Mouse (Mus musculus) liver, embryonic 14.5 days (tissue): Measurements from ENCODE around the gene Grb14. TPM values are rescaled to one million over a fixed set of nuclear protein-coding genes. Genes with fewer than 3 reads are reported as not detected.

Experiments used
- ATAC-seq: fragments of 200-750 bp; cut with Nextera tagmentation; 2 replicates; pipeline ENCODE4 v1.8.0; 2017; ENCODE audit warnings: moderate number of reproducible peaks, mild to moderate bottlenecking, moderate library complexity; ENCODE audit not compliant: insufficient read depth
- DNase-seq, 3 experiments: peaks; one replicate each; pipeline ENCODE4 v3.0.0-alpha.2; 2012 to 2013; ENCODE audit warnings: low read depth in 3 of 3, low spot score in 3 of 3
- H3K27ac ChIP-seq: fragments of 300-500 bp; sonication (generic); 2 replicates; pipeline ENCODE4 v1.5.1; 2014; ENCODE audit warnings: moderate library complexity, mild to moderate bottlenecking, control low read depth, inconsistent platforms
- H3K27me3 ChIP-seq: fragments of 300-500 bp; sonication (generic); 2 replicates; pipeline ENCODE4 v1.6.1; 2014; ENCODE audit warnings: mild to moderate bottlenecking, low read length, moderate library complexity; ENCODE audit not compliant: control insufficient read depth, insufficient read depth
- H3K36me3 ChIP-seq: fragments of 300-500 bp; sonication (generic); replicated peaks from 2 replicates; pipeline ENCODE4 v1.6.1; 2014; ENCODE audit warnings: low read depth; ENCODE audit not compliant: control insufficient read depth, insufficient read depth
- H3K4me1 ChIP-seq, 2 experiments: fragments of 200-500 bp in 1 of 2; fragments of 300-500 bp in 1 of 2; sonication (generic) in 1 of 2; replicated peaks; 2 replicates each; pipeline ENCODE4 v1.6.1; 2012 to 2014; ENCODE audit warnings: antibody characterized with exemption in 1 of 2, inconsistent platforms in 1 of 2, low read length in 1 of 2; ENCODE audit not compliant: control insufficient read depth in 2 of 2, insufficient read depth in 2 of 2
- H3K4me2 ChIP-seq: fragments of 300-500 bp; sonication (generic); 2 replicates; pipeline ENCODE4 v1.6.1; 2014; ENCODE audit warnings: low read depth, mild to moderate bottlenecking, control low read depth, moderate library complexity
- H3K4me3 ChIP-seq, 2 experiments: fragments of 200-500 bp in 1 of 2; fragments of 300-500 bp in 1 of 2; sonication (generic) in 1 of 2; 2 replicates each; pipeline ENCODE4 v1.5.1; 2012 to 2014; ENCODE audit warnings: low read depth in 2 of 2, low read length in 2 of 2, mild to moderate bottlenecking in 2 of 2, control low read depth in 1 of 2, inconsistent platforms in 1 of 2, moderate library complexity in 1 of 2; ENCODE audit not compliant: insufficient read depth in 1 of 2
- H3K9ac ChIP-seq: fragments of 300-500 bp; sonication (generic); replicated peaks from 2 replicates; pipeline ENCODE4 v1.6.1; 2014; ENCODE audit warnings: mild to moderate bottlenecking, control low read depth, moderate library complexity
- H3K9me3 ChIP-seq: fragments of 300-500 bp; sonication (generic); 2 replicates; pipeline ENCODE4 v1.6.1; 2016; ENCODE audit warnings: low read length, mixed read lengths; ENCODE audit not compliant: control insufficient read depth
- CTCF ChIP-seq: IDR thresholded peaks from 2 replicates; pipeline ENCODE4 v1.5.1; 2016; ENCODE audit warnings: antibody characterized with exemption, low read depth, control low read depth
- EP300 ChIP-seq: IDR thresholded peaks from 2 replicates; pipeline ENCODE4 v1.6.1; 2016; ENCODE audit warnings: antibody characterized with exemption, low read depth
- WGBS: fragments of 180-500 bp; shearing (Covaris S2); extraction: QIAGEN DNeasy Blood & Tissue Kit; methylation state at CpG from one replicate; pipeline ENCODE4 v1.1.7; 2014; ENCODE audit not compliant: insufficient replicate concordance; 5-methylcytosine and 5-hydroxymethylcytosine counted together
- polyA plus RNA-seq, 2 experiments: library from polyadenylated mRNA; depleted of rRNA in 1 of 2; stranded (reverse) in 1 of 2; unstranded in 1 of 2; fragments of >200 nt; fragmentation: Nextera tagmentation in 1 of 2; extraction: Ambion mirVana in 1 of 2; gene quantifications; 2 replicates each; pipeline versions ENCODE4 v1.2.1 to v1.2.3; 2012 to 2014

Grb14 gene
- polyA plus RNA-seq, 2 experiments: 2.4 to 6.7 TPM

- no peak for DNase-seq
- WGBS: 71% methylated on average over 5 of the region's 5 CpGs
Observed at GRCm38 (mm10) chr2:64897844-64898243, 126.9 kb downstream of the Grb14 start.

GRCm38 (mm10) chr2:64893233-64893632, 131.6 kb downstream of the Grb14 start:
- Histone ChIP-seq H3K36me3 (no peaks in the 10 kb centered on the region), H3K4me1 (no peaks in the 10 kb centered on the region), H3K27me3 (no peaks in the 10 kb centered on the region), H3K4me3 (no peak overlapping the region), H3K9ac (no peak overlapping the region), H3K9me3 (no peaks in the 10 kb centered on the region), H3K4me2 (no peak overlapping the region), H3K27ac (no peak overlapping the region)
- ATAC-seq (no peak), DNase-seq (no peak)
- 49% methylated on average over 7 of the region's 7 CpGs for WGBS
- TF ChIP-seq EP300 (no peak), CTCF (0 out of 2 replicates have a peak, but pooled peaks have one; percentile 10)

More at GRCm38 (mm10) chr2:64897844-64898243, 126.9 kb downstream of the Grb14 start:
- H3K27ac ChIP-seq: no peak overlapping the region
- TF ChIP-seq EP300 (no peak), CTCF (no peak)
- H3K36me3 ChIP-seq: no peaks in the 10 kb centered on the region
- no peak overlapping the region for H3K9ac ChIP-seq
- ATAC-seq: no peak
- H3K4me3 ChIP-seq: no peak overlapping the region
- no peak overlapping the region for H3K4me2 ChIP-seq
- H3K9me3 ChIP-seq: no peaks in the 10 kb centered on the region
- no peaks in the 10 kb centered on the region for H3K27me3 ChIP-seq
- H3K4me1 ChIP-seq: no peaks in the 10 kb centered on the region

- TF ChIP-seq CTCF: no peak
- TF ChIP-seq EP300: no peak
- H3K9ac ChIP-seq: no peak overlapping the region
- H3K4me3 ChIP-seq: no peak overlapping the region
- H3K36me3 ChIP-seq: no peaks in the 10 kb centered on the region
- H3K4me1 ChIP-seq: no peaks in the 10 kb centered on the region
- no peaks in the 10 kb centered on the region for H3K27me3 ChIP-seq
- H3K27ac ChIP-seq: no peak overlapping the region
- H3K4me2 ChIP-seq: no peak overlapping the region
- no peaks in the 10 kb centered on the region for H3K9me3 ChIP-seq
- no peak for DNase-seq
- WGBS: 26% methylated on average over 6 of the region's 6 CpGs
- ATAC-seq: no peak
Observed at GRCm38 (mm10) chr2:64887098-64887757, 137.6 kb downstream of the Grb14 start.

- Histone ChIP-seq H3K9me3 (no peaks in the 10 kb centered on the region), H3K4me3 (no peak overlapping the region), H3K36me3 (no peaks in the 10 kb centered on the region), H3K27me3 (no peaks in the 10 kb centered on the region), H3K9ac (no peak overlapping the region), H3K4me1 (no peaks in the 10 kb centered on the region), H3K27ac (no peak overlapping the region), H3K4me2 (no peak overlapping the region)
- ATAC-seq (no peak), DNase-seq (no peak)
- 64% methylated on average over 5 of the region's 5 CpGs for WGBS
- TF ChIP-seq CTCF (no peak), EP300 (no peak)
Observed at GRCm38 (mm10) chr2:64885696-64886095, 139.1 kb downstream of the Grb14 start.

GRCm38 (mm10) chr2:64878275-64878674, 146.5 kb downstream of the Grb14 start:
- no peak overlapping the region for H3K9ac ChIP-seq
- no peaks in the 10 kb centered on the region for H3K36me3 ChIP-seq
- WGBS: 25% methylated on average over 2 of the region's 2 CpGs
- no peak overlapping the region for H3K4me2 ChIP-seq
- no peak for TF ChIP-seq EP300
- no peak for TF ChIP-seq CTCF
- no peaks in the 10 kb centered on the region for H3K9me3 ChIP-seq
- no peak overlapping the region for H3K4me3 ChIP-seq
- H3K27ac ChIP-seq: no peak overlapping the region
- ATAC-seq: no peak
- H3K4me1 ChIP-seq: 0 out of 4 replicates have a peak, but pooled peaks cover 0 to 2% of the 10 kb centered on the region in 2 experiments
- H3K27me3 ChIP-seq: no peaks in the 10 kb centered on the region
- DNase-seq: no peak

Other genes starting within 250 kb of the Grb14 start
- 2.1 and 2.6 TPM in 2 replicates for gene Cobll1, start 214.4 kb upstream of the Grb14 start, polyA plus RNA-seq (2012; rRNA removed)
- gene Cobll1, start 214.4 kb upstream of the Grb14 start, polyA plus RNA-seq (2014; fragmentation: Nextera tagmentation; extraction: Ambion mirVana): 2.4 and 3.3 TPM in 2 replicates